Mouse (Mus musculus): ENCODE data around the gene Pml. TPM values are rescaled to one million over a fixed set of nuclear protein-coding genes. Genes with fewer than 3 reads are reported as not detected.

Gene Pml
- polyA plus RNA-seq, 1 experiment: 24.3 TPM

DNA sequence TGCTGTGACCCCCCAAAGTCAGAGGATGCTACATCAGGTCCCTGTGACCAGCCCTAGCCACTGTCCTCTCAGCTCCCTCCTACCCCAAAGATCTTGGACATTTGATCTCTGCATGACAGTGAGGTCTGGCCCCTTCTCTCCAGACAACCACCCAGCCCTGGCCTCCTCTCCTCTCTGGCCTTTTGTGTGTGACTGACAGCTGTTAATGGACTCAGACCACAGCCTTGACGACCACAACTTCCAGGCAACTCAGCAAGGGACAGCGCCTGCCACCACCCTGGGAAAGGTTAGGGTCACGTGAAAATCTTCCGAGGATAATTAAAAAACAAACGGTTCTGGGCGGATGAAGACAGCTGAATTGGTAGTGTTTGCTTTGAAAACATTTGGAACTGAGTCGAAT is 44.9 kb upstream of the Pml start:
- Histone ChIP-seq H3K4me3 (ENCODE audit: insufficient read depth, poor library complexity, severe bottlenecking) (no peak overlapping the region), H3K27me3 (ENCODE audit: control insufficient read depth, insufficient read depth, insufficient read length) (no peaks in the 10 kb centered on the region), H3K79me3 (ENCODE audit: low read depth) (no peaks in the 10 kb centered on the region), H3ac (ENCODE audit: control insufficient read depth, insufficient read length, low read depth) (no peak overlapping the region), H3K79me2 (ENCODE audit: control insufficient read depth, insufficient read depth) (no peaks in the 10 kb centered on the region), H3K36me3 (ENCODE audit: control insufficient read depth, insufficient read depth) (no peaks in the 10 kb centered on the region)
- TF ChIP-seq MYOG (IDR thresholded peaks at IDR 0.05; ENCODE audit: control insufficient read depth, extremely low read depth, insufficient read length): no peak
- no peak for TF ChIP-seq USF1 (IDR thresholded peaks at IDR 0.05; ENCODE audit: low read depth)
- no peak for TF ChIP-seq CEBPB (IDR thresholded peaks at IDR 0.05; ENCODE audit: low read depth)
- TF ChIP-seq MYOD1 (IDR thresholded peaks at IDR 0.05; ENCODE audit: control insufficient read depth, insufficient read length, low read depth): no peak
- no peak for TF ChIP-seq MAX (IDR thresholded peaks at IDR 0.05)
- TF ChIP-seq FOSL1 (IDR thresholded peaks at IDR 0.05; ENCODE audit: insufficient read depth, low read length, poor library complexity, severe bottlenecking): no peak
- TF ChIP-seq CTCF (IDR thresholded peaks at IDR 0.05; ENCODE audit: control insufficient read depth, insufficient read depth, insufficient read length): no peak

DNA sequence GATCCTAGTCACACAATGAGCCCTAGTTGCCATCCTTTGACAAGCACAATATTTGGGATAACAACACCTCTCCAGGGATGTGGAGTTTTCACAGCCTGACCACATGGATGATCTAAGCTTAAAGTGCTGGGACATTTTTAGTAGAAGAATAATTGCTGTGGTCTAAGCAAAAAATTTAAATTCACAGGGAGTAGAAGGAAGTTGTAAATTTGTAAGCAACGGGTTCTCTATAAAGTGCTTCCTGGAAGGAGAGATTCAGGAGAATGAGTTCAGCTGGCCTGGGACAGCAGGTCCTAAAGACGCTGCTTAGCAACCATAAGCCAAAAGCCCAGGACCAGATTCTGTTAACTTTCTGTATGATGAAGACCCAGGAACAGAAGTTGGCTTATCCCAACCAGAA is 40.3 kb upstream of the Pml start:
- no peak for TF ChIP-seq FOSL1 (IDR thresholded peaks at IDR 0.05; ENCODE audit: insufficient read depth, low read length, poor library complexity, severe bottlenecking)
- TF ChIP-seq MAX (IDR thresholded peaks at IDR 0.05): no peak
- TF ChIP-seq CTCF (IDR thresholded peaks at IDR 0.05; ENCODE audit: control insufficient read depth, insufficient read depth, insufficient read length): no peak
- no peak for TF ChIP-seq MYOG (IDR thresholded peaks at IDR 0.05; ENCODE audit: control insufficient read depth, extremely low read depth, insufficient read length)
- no peak for TF ChIP-seq MYOD1 (IDR thresholded peaks at IDR 0.05; ENCODE audit: control insufficient read depth, insufficient read length, low read depth)
- TF ChIP-seq CEBPB (IDR thresholded peaks at IDR 0.05; ENCODE audit: low read depth): no peak
- no peak for TF ChIP-seq USF1 (IDR thresholded peaks at IDR 0.05; ENCODE audit: low read depth)
- Histone ChIP-seq H3K4me3 (ENCODE audit: insufficient read depth, poor library complexity, severe bottlenecking) (no peak overlapping the region), H3K79me2 (ENCODE audit: control insufficient read depth, insufficient read depth) (no peaks in the 10 kb centered on the region), H3K27me3 (ENCODE audit: control insufficient read depth, insufficient read depth, insufficient read length) (no peaks in the 10 kb centered on the region), H3ac (ENCODE audit: control insufficient read depth, insufficient read length, low read depth) (no peak overlapping the region), H3K36me3 (ENCODE audit: control insufficient read depth, insufficient read depth) (no peaks in the 10 kb centered on the region), H3K79me3 (ENCODE audit: low read depth) (no peaks in the 10 kb centered on the region)

DNA sequence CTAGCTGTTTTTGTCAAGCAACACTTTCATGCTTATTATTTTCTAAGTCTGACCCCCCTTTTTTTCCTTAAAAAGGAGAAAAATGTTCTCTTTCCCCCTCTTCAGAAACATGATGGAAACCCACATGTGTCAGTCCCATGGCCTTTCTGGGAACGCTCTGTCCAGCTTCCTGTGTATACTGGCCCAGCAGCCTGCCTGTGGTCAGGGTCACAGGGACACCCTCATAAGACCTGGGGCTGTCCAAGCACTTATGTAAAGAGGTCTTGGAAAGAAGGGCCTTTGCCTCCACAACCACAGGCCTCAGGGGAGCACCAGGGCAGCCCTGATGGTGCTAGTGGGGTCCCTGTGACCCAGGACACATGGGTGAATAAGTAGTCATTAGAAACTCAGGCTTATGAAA is 39.5 kb upstream of the Pml start:
- H3K27me3 ChIP-seq (ENCODE audit: control insufficient read depth, insufficient read depth, insufficient read length): no peaks in the 10 kb centered on the region
- no peaks in the 10 kb centered on the region for H3K79me3 ChIP-seq (ENCODE audit: low read depth)
- no peaks in the 10 kb centered on the region for H3K79me2 ChIP-seq (ENCODE audit: control insufficient read depth, insufficient read depth)
- no peak overlapping the region for H3ac ChIP-seq (ENCODE audit: control insufficient read depth, insufficient read length, low read depth)
- H3K36me3 ChIP-seq (ENCODE audit: control insufficient read depth, insufficient read depth): no peaks in the 10 kb centered on the region
- H3K4me3 ChIP-seq (ENCODE audit: insufficient read depth, poor library complexity, severe bottlenecking): no peak overlapping the region
- no peak for TF ChIP-seq MYOG (IDR thresholded peaks at IDR 0.05; ENCODE audit: control insufficient read depth, extremely low read depth, insufficient read length)
- no peak for TF ChIP-seq CTCF (IDR thresholded peaks at IDR 0.05; ENCODE audit: control insufficient read depth, insufficient read depth, insufficient read length)
- TF ChIP-seq CEBPB (IDR thresholded peaks at IDR 0.05; ENCODE audit: low read depth): no peak
- TF ChIP-seq USF1 (IDR thresholded peaks at IDR 0.05; ENCODE audit: low read depth): no peak
- no peak for TF ChIP-seq FOSL1 (IDR thresholded peaks at IDR 0.05; ENCODE audit: insufficient read depth, low read length, poor library complexity, severe bottlenecking)
- TF ChIP-seq MAX (IDR thresholded peaks at IDR 0.05): no peak
- TF ChIP-seq MYOD1 (IDR thresholded peaks at IDR 0.05; ENCODE audit: control insufficient read depth, insufficient read length, low read depth): no peak

DNA sequence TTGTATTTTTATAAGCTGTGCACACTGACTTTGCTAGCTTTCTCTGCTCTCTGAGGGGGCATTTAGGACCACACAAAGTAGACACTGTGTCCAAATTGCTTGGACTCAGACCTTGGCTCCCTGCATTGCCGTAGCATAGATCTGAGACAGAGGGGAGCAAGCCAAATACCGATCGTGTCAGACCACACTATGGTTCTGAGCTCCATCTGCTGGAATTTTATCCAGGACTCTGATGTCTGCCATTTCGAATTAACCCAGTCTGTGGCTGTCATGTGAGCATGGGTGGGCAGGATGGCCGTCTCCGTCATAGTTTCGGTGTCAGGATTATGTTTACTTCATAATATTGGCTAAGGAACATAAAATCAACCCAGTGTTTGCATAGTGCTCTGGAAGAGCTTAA is 33.8 kb upstream of the Pml start:
- Histone ChIP-seq H3K36me3 (ENCODE audit: control insufficient read depth, insufficient read depth) (no peaks in the 10 kb centered on the region), H3K4me3 (ENCODE audit: insufficient read depth, poor library complexity, severe bottlenecking) (no peak overlapping the region), H3ac (ENCODE audit: control insufficient read depth, insufficient read length, low read depth) (no peak overlapping the region), H3K27me3 (ENCODE audit: control insufficient read depth, insufficient read depth, insufficient read length) (no peaks in the 10 kb centered on the region), H3K79me2 (ENCODE audit: control insufficient read depth, insufficient read depth) (no peaks in the 10 kb centered on the region), H3K79me3 (ENCODE audit: low read depth) (no peaks in the 10 kb centered on the region)
- TF ChIP-seq MAX (IDR thresholded peaks at IDR 0.05) (no peak), USF1 (IDR thresholded peaks at IDR 0.05; ENCODE audit: low read depth) (no peak), CEBPB (IDR thresholded peaks at IDR 0.05; ENCODE audit: low read depth) (no peak), MYOD1 (IDR thresholded peaks at IDR 0.05; ENCODE audit: control insufficient read depth, insufficient read length, low read depth) (no peak), MYOG (IDR thresholded peaks at IDR 0.05; ENCODE audit: control insufficient read depth, extremely low read depth, insufficient read length) (no peak), FOSL1 (IDR thresholded peaks at IDR 0.05; ENCODE audit: insufficient read depth, low read length, poor library complexity, severe bottlenecking) (no peak), CTCF (IDR thresholded peaks at IDR 0.05; ENCODE audit: control insufficient read depth, insufficient read depth, insufficient read length) (no peak)

DNA sequence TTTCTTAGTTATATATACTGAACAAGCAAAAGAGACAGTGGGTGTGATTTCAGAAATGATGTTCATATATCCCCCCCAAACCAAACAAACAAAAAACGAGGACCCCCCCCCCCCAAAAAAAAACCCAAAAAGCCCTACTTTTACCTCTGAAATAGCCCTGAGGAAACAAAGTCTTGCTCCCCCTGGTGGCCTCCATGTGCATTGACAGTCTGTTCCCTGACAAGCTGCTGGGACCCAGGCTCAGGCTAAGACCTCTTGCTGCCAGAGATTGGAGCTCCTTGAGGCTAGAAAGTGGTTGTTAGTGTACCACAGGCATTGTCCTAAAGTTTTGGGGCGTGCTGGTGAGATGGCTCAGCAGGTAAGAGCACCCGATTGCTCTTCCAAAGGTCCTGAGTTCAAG is 32.0 kb upstream of the Pml start:
- Histone ChIP-seq H3K4me3 (ENCODE audit: insufficient read depth, poor library complexity, severe bottlenecking) (no peak overlapping the region), H3K36me3 (ENCODE audit: control insufficient read depth, insufficient read depth) (no peaks in the 10 kb centered on the region), H3ac (ENCODE audit: control insufficient read depth, insufficient read length, low read depth) (no peak overlapping the region), H3K79me3 (ENCODE audit: low read depth) (no peaks in the 10 kb centered on the region), H3K79me2 (ENCODE audit: control insufficient read depth, insufficient read depth) (no peaks in the 10 kb centered on the region), H3K27me3 (ENCODE audit: control insufficient read depth, insufficient read depth, insufficient read length) (no peaks in the 10 kb centered on the region)
- TF ChIP-seq CEBPB (IDR thresholded peaks at IDR 0.05; ENCODE audit: low read depth) (no peak), CTCF (IDR thresholded peaks at IDR 0.05; ENCODE audit: control insufficient read depth, insufficient read depth, insufficient read length) (peak; percentile 25), MAX (IDR thresholded peaks at IDR 0.05) (no peak), MYOG (IDR thresholded peaks at IDR 0.05; ENCODE audit: control insufficient read depth, extremely low read depth, insufficient read length) (no peak), MYOD1 (IDR thresholded peaks at IDR 0.05; ENCODE audit: control insufficient read depth, insufficient read length, low read depth) (no peak)
